In genomic region chr1:134219608-134220007, GRCm38 (mm10) we compare ENCODE assay signal across 20 mouse cellular contexts. TPM values are rescaled to one million over a fixed set of nuclear protein-coding genes. Genes with fewer than 3 reads are reported as not detected.
A peak's percentile ranks its signal among the peaks of the same experiment; 100 is the strongest.
DNase-seq lines count a peak whose midpoint lies in the region; ATAC-seq and TF ChIP-seq lines count a peak whose summit lies in the region.
"Had no signal": no experiment of that assay in that cellular context is flagged by ENCODE, and none has a peak within 500 bp of the region (broad histone marks: within the 10 kb centered on the region; RNA-seq: fewer than 3 reads in every experiment).

No protein-coding gene starts in this region.

- no peaks in the 10 kb centered on the region for H3K36me3 ChIP-seq in hindbrain, embryonic 15.5 days
- H3K36me3 ChIP-seq in hindbrain, embryonic 14.5 days (replicated peaks; ENCODE audit: control insufficient read depth, insufficient read depth): no peaks in the 10 kb centered on the region
- H3K36me3 ChIP-seq: embryonic facial prominence, embryonic 15.5 days; heart, embryonic 12.5 days had no signal

- peak; percentile 66 to 73 for DNase-seq in cerebellum, postnatal 10 days
- no peak for DNase-seq in hindbrain, embryonic 14.5 days (ENCODE audit: low spot score)
- DNase-seq in left cerebral cortex, postnatal 4 days: peak; percentile 53
- DNase-seq in left cerebral cortex, postnatal 14 days (ENCODE audit: low spot score in 2 of 2): no peak
- DNase-seq: adrenal gland, postnatal 10 days; embryo, embryonic 11 days; gastrocnemius, postnatal 14 days; heart, adult 2 months; heart, postnatal 36 days; kidney, adult 11 months had no signal

- WGBS in hindbrain, embryonic 15.5 days: 65% methylated on average over 5 of the region's 5 CpGs
- 56% methylated on average over 5 of the region's 5 CpGs for WGBS in hindbrain, embryonic 14.5 days

- H3K27ac ChIP-seq in hindbrain, embryonic 15.5 days (replicated peaks): no peak overlapping the region
- no peak overlapping the region for H3K27ac ChIP-seq in hindbrain, embryonic 14.5 days
- peak overlapping the region; percentile 57; the same call in 1 of the 2 replicates for H3K27ac ChIP-seq in cortical plate, adult 2 months (ENCODE audit: insufficient read depth, low read length)
- H3K27ac ChIP-seq: embryonic facial prominence, embryonic 15.5 days; heart, adult 2 months had no signal

- no peak overlapping the region for H3K9ac ChIP-seq in hindbrain, embryonic 15.5 days
- no peak overlapping the region for H3K9ac ChIP-seq in hindbrain, embryonic 14.5 days
- H3K9ac ChIP-seq: embryonic facial prominence, embryonic 15.5 days; heart, embryonic 12.5 days had no signal

- peaks cover 20% of the 10 kb centered on the region for H3K4me1 ChIP-seq in hindbrain, embryonic 15.5 days (replicated peaks)
- H3K4me1 ChIP-seq in hindbrain, embryonic 14.5 days (replicated peaks; ENCODE audit: control insufficient read depth, insufficient read depth, low read length): peaks cover 13% of the 10 kb centered on the region
- H3K4me1 ChIP-seq in cortical plate, adult 2 months (ENCODE audit: control insufficient read depth, insufficient read depth, low read length): peaks cover 14% of the 10 kb centered on the region

- H3K4me3 ChIP-seq in hindbrain, embryonic 15.5 days: no peak overlapping the region
- H3K4me3 ChIP-seq in hindbrain, embryonic 14.5 days (replicated peaks; ENCODE audit: low read length): no peak overlapping the region
- H3K4me3 ChIP-seq in cortical plate, adult 2 months (ENCODE audit: insufficient read depth, low read length): no peak overlapping the region
- H3K4me3 ChIP-seq: embryonic facial prominence, embryonic 15.5 days; erythroblast, embryonic 14.5 days; heart, adult 2 months; heart, embryonic 12.5 days had no signal

- no peak for ATAC-seq in cerebellum, adult (ENCODE audit: insufficient number of reproducible peaks, low FRiP score, low TSS enrichment)
- ATAC-seq in hindbrain, embryonic 15.5 days (ENCODE audit: low FRiP score, low read depth): peak; percentile 43; the same call in 1 of the 2 replicates
- ATAC-seq in hindbrain, embryonic 14.5 days (ENCODE audit: low FRiP score): no peak
- ATAC-seq: forebrain, embryonic 16.5 days had no signal

- H3K9me3 ChIP-seq in hindbrain, embryonic 15.5 days: no peaks in the 10 kb centered on the region
- H3K9me3 ChIP-seq in hindbrain, embryonic 14.5 days (ENCODE audit: control insufficient read depth, low read length): no peaks in the 10 kb centered on the region
- H3K9me3 ChIP-seq: embryonic facial prominence, embryonic 15.5 days; heart, embryonic 12.5 days had no signal

- TF ChIP-seq POLR2A in cortical plate, adult 2 months (IDR thresholded peaks at IDR 0.05; ENCODE audit: extremely low read depth, insufficient read depth, low read length): no peak

- intact Hi-C loops in left cerebral cortex, postnatal 4 days (cut with DNase I): no loop called here
- intact Hi-C loops in left cerebral cortex, postnatal 14 days (cut with DNase I): no loop called here

- no peak for TF ChIP-seq CTCF in cortical plate, adult 2 months (IDR thresholded peaks at IDR 0.05; ENCODE audit: extremely low read depth, insufficient read depth, low read length)

- H3K4me2 ChIP-seq in hindbrain, embryonic 15.5 days: no peak overlapping the region
- no peak overlapping the region for H3K4me2 ChIP-seq in hindbrain, embryonic 14.5 days (replicated peaks)
- H3K4me2 ChIP-seq: embryonic facial prominence, embryonic 15.5 days; heart, embryonic 12.5 days had no signal

- H3K27me3 ChIP-seq in hindbrain, embryonic 15.5 days: no peaks in the 10 kb centered on the region
- no peaks in the 10 kb centered on the region for H3K27me3 ChIP-seq in hindbrain, embryonic 14.5 days (ENCODE audit: control insufficient read depth, insufficient read depth, low read length)
- H3K27me3 ChIP-seq: embryonic facial prominence, embryonic 15.5 days had no signal

RNA-seq across cellular contexts. Expression of gene Adora1, which starts 15.6 kb away (rescaled TPM):
- polyA plus RNA-seq in hindbrain, embryonic 15.5 days (2015; fragmentation: Nextera tagmentation; extraction: Ambion mirVana): 22.5 and 26.0 TPM in 2 replicates
- 13.0 and 14.9 TPM in 2 replicates for polyA plus RNA-seq in hindbrain, embryonic 14.5 days (2014; fragmentation: Nextera tagmentation; extraction: Ambion mirVana)
- total RNA-seq in left cerebral cortex, postnatal 4 days (2021): 10 to 100 TPM; 75.5 to 76.4 TPM
- 100 to 1,000 TPM; 169 to 185 TPM for total RNA-seq in left cerebral cortex, postnatal 14 days (2021)
- 154 and 161 TPM in 2 replicates for polyA plus RNA-seq in cortical plate, adult 2 months (2012; rRNA removed)
- total RNA-seq: MEL had no signal
- polyA plus RNA-seq: erythroblast, embryonic 14.5 days had no signal

RNA-seq across cellular contexts. Expression of gene Mybph, which starts 26.4 kb away (rescaled TPM):
- polyA plus RNA-seq in hindbrain, embryonic 15.5 days (2015; fragmentation: Nextera tagmentation; extraction: Ambion mirVana): 0.12 and 0.29 TPM in 2 replicates
- 0.27 TPM in 1 of 2 replicates, not detected in the other for polyA plus RNA-seq in hindbrain, embryonic 14.5 days (2014; fragmentation: Nextera tagmentation; extraction: Ambion mirVana)
- under 1 TPM in 1 of 2 experiments, not detected in 1; 0.18 TPM for total RNA-seq in left cerebral cortex, postnatal 4 days (2021)
- total RNA-seq in left cerebral cortex, postnatal 14 days (2021): not detected
- polyA plus RNA-seq in cortical plate, adult 2 months (2012; rRNA removed): 0.17 and 0.23 TPM in 2 replicates
- total RNA-seq: heart, adult 2 months; heart, postnatal 36 days; MEL had no signal
- polyA plus RNA-seq: erythroblast, embryonic 14.5 days; forebrain, embryonic 11.5 days; forebrain, embryonic 16.5 days; intestine, embryonic 14.5 days had no signal

RNA-seq across cellular contexts. Expression of gene Chil1, which starts 37.6 kb away (rescaled TPM):
- polyA plus RNA-seq in hindbrain, embryonic 15.5 days (2015; fragmentation: Nextera tagmentation; extraction: Ambion mirVana): 1.4 and 2.4 TPM in 2 replicates
- 2.5 and 3.6 TPM in 2 replicates for polyA plus RNA-seq in hindbrain, embryonic 14.5 days (2014; fragmentation: Nextera tagmentation; extraction: Ambion mirVana)
- total RNA-seq in left cerebral cortex, postnatal 4 days (2021): 1 to 10 TPM; 1.1 to 2.0 TPM
- total RNA-seq in left cerebral cortex, postnatal 14 days (2021): 1 to 10 TPM; 5.9 to 6.9 TPM
- polyA plus RNA-seq in cortical plate, adult 2 months (2012; rRNA removed): 18.0 and 18.1 TPM in 2 replicates
- total RNA-seq: MEL had no signal
- polyA plus RNA-seq: erythroblast, embryonic 14.5 days had no signal

Comparison
In these comparisons a context has a peak if more than half of its experiments do, and no peak if none do; other contexts are left out.
1. DNase-seq: peak in cerebellum, postnatal 10 days (2 of 2) and left cerebral cortex, postnatal 4 days (single experiment); none in hindbrain, embryonic 14.5 days (single experiment) and left cerebral cortex, postnatal 14 days (0 of 2).